Mouse (Mus musculus): Measurements from ENCODE around the gene Ppp1r9a.

Ppp1r9a gene

GRCm38 (mm10) chr6:4953028-4953719, 50.5 kb downstream of the Ppp1r9a start:
- peak; percentile 79 for DNase-seq (ENCODE audit: extremely low spot score, low read depth, low spot score)

DNA sequence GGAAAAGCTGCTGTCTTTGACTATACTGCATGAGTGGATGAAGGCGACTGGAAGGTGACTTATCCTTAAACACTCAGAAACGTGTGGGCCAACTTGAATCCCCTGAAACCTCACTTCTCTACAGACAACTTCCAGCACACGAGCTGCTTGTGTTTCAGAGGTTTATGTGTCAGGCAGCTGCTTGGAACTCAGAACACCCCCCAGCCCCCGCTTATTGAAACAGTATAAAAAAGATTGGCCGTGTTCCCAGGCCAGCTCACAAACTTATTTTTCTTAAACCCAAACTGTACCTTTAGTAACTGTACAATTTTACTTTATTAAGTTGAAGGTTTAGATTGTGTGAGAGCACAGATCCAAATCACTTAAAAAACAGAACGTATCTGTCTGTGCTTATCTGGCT, 53.9 kb downstream of the Ppp1r9a start:
- DNase-seq (ENCODE audit: extremely low spot score, low read depth, low spot score) = no peak

DNA sequence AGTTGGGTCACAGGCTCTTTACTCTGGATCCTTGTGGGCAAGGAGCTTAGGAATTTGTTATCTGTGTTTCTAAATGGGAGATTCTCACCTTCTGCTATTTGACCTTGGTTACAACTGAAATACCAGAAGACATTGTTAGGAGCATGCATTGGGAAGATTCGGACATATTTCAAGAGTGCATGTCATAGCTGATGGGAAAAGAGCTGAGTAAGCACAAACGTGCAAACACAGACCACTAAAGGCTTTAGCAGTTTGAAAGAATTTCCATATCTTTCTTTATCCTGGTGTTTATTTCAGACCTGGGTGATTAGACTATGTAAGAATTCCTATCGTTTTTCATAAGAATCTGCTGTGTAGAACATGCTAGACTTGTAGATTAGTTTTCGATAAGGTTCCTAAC, 59.5 kb downstream of the Ppp1r9a start:
- no peak for DNase-seq (ENCODE audit: extremely low spot score, low read depth, low spot score)

DNA sequence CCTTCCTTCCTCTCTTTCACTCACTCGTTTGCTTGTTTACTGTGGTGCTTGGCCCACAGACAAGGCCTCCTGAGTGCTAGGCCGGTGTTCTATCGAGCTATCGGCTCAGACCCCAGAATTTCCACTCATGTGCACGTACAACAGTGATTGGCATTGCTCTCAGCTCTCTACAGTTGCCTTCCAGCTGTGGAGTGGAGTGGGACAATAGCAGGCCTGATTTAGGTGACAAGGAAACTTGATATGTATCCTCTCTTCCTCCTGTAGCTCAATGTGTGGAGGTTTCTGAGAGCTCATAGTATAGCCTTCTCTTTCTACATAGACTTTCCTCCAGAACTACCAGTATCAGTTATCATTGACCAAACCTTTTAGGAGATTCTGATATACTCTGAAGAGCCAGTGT, 60.3 kb downstream of the Ppp1r9a start:
- no peak for DNase-seq (ENCODE audit: extremely low spot score, low read depth, low spot score)

DNA sequence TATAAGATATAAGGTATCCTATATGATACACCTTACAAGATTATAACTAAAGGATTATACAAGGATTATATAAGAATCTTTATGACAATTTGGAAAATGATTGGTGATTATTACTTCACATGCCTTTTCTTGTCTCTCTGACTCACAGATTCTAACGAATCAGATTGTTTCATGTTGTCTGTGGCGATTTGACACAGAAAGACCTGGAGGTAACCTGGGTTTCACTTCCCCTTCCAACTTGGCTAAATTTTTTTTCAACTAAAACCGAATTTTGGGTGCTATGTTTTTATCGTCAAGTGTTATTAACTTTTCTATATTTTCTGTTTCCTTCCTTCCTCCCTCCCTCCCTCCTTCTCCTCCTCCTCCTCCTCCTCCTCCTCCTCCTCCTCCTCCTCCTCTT, 64.5 kb downstream of the Ppp1r9a start:
- no peak for DNase-seq (ENCODE audit: extremely low spot score, low read depth, low spot score)

DNA sequence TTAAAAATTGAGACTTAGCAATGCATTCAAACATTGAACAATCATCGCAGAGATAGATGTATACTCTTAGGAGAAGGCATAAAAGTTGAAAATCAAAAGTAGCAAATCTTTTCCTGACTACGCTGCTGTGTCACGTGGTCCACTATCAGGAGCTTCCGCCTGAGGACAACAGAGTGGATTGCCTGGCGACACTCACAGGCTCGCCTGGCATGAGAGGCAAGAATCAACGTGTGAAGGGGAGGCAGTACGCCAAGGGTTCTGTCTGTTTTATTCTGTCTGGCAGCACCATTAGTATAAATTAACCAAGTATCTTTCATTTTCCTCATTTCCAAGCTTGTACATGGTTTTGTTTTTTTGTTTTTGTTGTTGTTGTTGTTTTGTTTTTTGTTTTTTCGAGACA, 68.5 kb downstream of the Ppp1r9a start:
- DNase-seq (ENCODE audit: extremely low spot score, low read depth, low spot score) = no peak

DNA sequence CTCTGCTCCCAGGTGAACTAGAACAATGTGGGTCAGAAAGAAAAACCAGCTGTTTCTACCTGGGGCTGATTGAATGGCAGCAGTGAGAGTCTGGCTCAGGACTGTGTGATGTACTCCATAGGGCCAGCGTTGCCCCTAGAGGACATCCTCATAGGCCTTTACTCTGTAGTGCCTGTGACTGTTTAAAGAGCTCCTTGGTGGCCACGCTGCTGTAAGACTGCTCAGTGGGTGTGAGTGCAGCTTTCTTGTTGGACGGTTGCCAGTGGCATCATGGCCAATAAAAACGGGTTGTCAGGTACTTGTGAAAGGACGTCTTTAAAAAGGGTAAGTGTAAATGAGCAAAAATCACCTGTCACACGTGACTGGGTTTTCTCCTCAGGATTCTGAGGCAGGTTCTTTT, 70.1 kb downstream of the Ppp1r9a start:
- no peak for DNase-seq (ENCODE audit: extremely low spot score, low read depth, low spot score)

GRCm38 (mm10) chr6:4973337-4973736, 70.6 kb downstream of the Ppp1r9a start:
- no peak for DNase-seq (ENCODE audit: extremely low spot score, low read depth, low spot score)

GRCm38 (mm10) chr6:4977515-4977914, 74.8 kb downstream of the Ppp1r9a start:
- no peak for DNase-seq (ENCODE audit: extremely low spot score, low read depth, low spot score)

- no peak for DNase-seq (ENCODE audit: extremely low spot score, low read depth, low spot score)
Measured at GRCm38 (mm10) chr6:4978249-4978648, 75.5 kb downstream of the Ppp1r9a start.

GRCm38 (mm10) chr6:4978897-4979296, 76.2 kb downstream of the Ppp1r9a start:
- no peak for DNase-seq (ENCODE audit: extremely low spot score, low read depth, low spot score)

- DNase-seq (ENCODE audit: extremely low spot score, low read depth, low spot score) = no peak
Measured at GRCm38 (mm10) chr6:4980113-4980512, 77.4 kb downstream of the Ppp1r9a start.

DNA sequence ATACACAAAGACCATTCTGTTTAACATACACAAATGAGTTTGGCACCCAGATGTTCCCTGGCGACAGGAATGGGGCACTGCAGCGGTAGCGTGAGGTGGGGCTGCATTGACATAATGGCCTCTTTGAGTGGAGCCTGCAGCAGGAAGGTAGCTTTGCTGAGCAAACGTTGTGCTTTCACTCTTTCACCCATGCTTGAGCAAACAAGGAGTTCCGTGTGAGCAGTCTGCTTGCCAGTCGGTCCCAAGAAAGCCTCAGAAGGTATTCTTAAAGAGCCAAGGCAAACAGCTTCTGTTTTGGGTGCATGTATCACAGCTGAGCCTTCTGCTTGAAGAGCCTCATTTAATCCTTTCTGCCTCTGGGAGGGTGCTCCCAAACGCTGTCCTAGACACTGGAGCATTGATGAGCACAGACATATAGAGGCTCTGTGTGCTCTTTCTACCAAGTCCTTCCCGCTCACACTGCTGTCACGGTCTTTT, 80.0 kb downstream of the Ppp1r9a start:
- no peak for DNase-seq (ENCODE audit: extremely low spot score, low read depth, low spot score)

- DNase-seq (ENCODE audit: extremely low spot score, low read depth, low spot score) = no peak
Measured at GRCm38 (mm10) chr6:4985668-4986067, 83.0 kb downstream of the Ppp1r9a start.

GRCm38 (mm10) chr6:4987084-4987483, 84.4 kb downstream of the Ppp1r9a start:
- DNase-seq (ENCODE audit: extremely low spot score, low read depth, low spot score) = no peak

GRCm38 (mm10) chr6:4988688-4989087, 86.0 kb downstream of the Ppp1r9a start:
- DNase-seq (ENCODE audit: extremely low spot score, low read depth, low spot score) = no peak

GRCm38 (mm10) chr6:4992308-4992707, 89.6 kb downstream of the Ppp1r9a start:
- DNase-seq (ENCODE audit: extremely low spot score, low read depth, low spot score) = no peak

DNA sequence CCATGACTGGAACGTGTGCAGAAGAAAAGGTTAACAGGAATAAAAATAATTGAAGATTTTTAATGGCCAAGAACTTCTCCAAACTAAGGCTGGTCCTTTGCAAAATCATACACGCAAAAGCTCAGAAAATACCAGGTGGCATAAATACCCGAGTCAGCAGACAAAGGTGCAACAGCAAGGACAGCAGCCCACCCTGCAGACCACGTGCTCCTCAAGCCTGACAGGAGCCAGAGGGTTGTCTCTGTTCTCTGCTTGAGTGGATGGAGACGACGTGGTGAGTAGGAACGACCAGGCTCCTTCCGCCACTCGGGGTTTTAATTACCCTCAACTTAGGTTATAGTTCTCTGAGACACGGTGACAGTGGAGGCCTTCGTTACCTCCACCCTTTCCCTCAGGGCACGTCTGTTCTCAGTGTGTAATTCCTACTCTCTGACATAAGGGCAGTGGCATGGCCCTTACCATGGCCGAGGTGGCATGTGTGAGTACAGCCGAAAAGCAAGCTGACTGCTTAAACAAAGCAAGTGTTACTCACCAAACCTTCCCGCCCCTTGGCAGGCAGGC, 91.0 kb downstream of the Ppp1r9a start:
- no peak for DNase-seq (ENCODE audit: extremely low spot score, low read depth, low spot score)

- DNase-seq (ENCODE audit: extremely low spot score, low read depth, low spot score) = no peak
Measured at GRCm38 (mm10) chr6:4994161-4994919, 91.6 kb downstream of the Ppp1r9a start.

DNA sequence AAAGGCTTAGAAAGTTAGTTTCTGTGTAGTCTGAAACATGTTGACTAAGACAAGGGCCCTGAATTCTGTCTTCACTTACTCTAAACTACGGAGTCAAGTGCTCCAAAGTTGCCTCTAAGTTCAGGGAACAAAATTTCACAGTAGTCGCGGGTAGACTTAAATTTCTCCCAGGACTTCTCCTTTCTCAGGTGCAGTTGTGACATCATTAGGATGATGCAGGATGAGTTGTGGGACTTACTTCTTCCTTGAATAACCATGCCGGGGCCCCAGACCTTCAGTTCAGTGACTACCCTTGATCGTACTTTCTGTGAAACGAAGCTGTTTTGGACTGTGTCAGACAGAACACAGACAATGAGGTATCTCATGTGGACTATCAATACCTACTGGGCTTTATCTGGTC, 94.9 kb downstream of the Ppp1r9a start:
- DNase-seq (ENCODE audit: extremely low spot score, low read depth, low spot score) = no peak

- DNase-seq (ENCODE audit: extremely low spot score, low read depth, low spot score) = no peak
Measured at GRCm38 (mm10) chr6:4998929-4999328, 96.2 kb downstream of the Ppp1r9a start.

GRCm38 (mm10) chr6:5000788-5001187, 98.1 kb downstream of the Ppp1r9a start:
- no peak for DNase-seq (ENCODE audit: extremely low spot score, low read depth, low spot score)

Data from hindlimb bud, embryonic 11.5 days (tissue).